Mouse (Mus musculus) liver, postnatal 0 days (tissue): Measurements from ENCODE around the gene Trpc4ap. TPM values are rescaled to one million over a fixed set of nuclear protein-coding genes. Genes with fewer than 3 reads are reported as not detected.

Experiments used
- ATAC-seq: fragments of 200-750 bp; cut with Nextera tagmentation; 2 replicates; pipeline ENCODE4 v1.8.0; 2017; ENCODE audit warnings: mild to moderate bottlenecking, moderate library complexity
- DNase-seq: peaks from one replicate; pipeline ENCODE4 v3.0.0-alpha.2; 2016
- H3K27ac ChIP-seq: fragments of 300-500 bp; sonication (generic); 2 replicates; pipeline ENCODE4 v1.5.1; 2014; ENCODE audit warnings: antibody characterized with exemption, moderate library complexity, mild to moderate bottlenecking, low read depth
- H3K27me3 ChIP-seq: fragments of 300-500 bp; sonication (generic); 2 replicates; pipeline ENCODE4 v1.6.1; 2014; ENCODE audit warnings: low read length, control low read depth, mixed read lengths; ENCODE audit not compliant: insufficient read depth
- H3K36me3 ChIP-seq: fragments of 300-500 bp; sonication (generic); replicated peaks from 2 replicates; pipeline ENCODE4 v1.6.1; 2014; ENCODE audit warnings: mild to moderate bottlenecking, control low read depth, low read length, moderate library complexity, mixed read lengths; ENCODE audit not compliant: insufficient read depth
- H3K4me1 ChIP-seq: fragments of 300-500 bp; sonication (generic); 2 replicates; pipeline ENCODE4 v1.6.1; 2014; ENCODE audit warnings: antibody characterized with exemption, mild to moderate bottlenecking, control low read depth; ENCODE audit not compliant: insufficient read depth
- H3K4me2 ChIP-seq: fragments of 300-500 bp; sonication (generic); 2 replicates; pipeline ENCODE4 v1.6.1; 2014; ENCODE audit warnings: low read depth, mild to moderate bottlenecking, low read length, moderate library complexity, mixed read lengths
- H3K4me3 ChIP-seq: fragments of 300-500 bp; sonication (generic); 2 replicates; pipeline ENCODE4 v1.5.1; 2014; ENCODE audit warnings: low read depth, low read length
- H3K9ac ChIP-seq: fragments of 300-500 bp; sonication (generic); replicated peaks from 2 replicates; pipeline ENCODE4 v1.6.1; 2014; ENCODE audit warnings: mild to moderate bottlenecking, moderate library complexity
- H3K9me3 ChIP-seq: fragments of 300-500 bp; sonication (generic); 2 replicates; pipeline ENCODE4 v1.6.1; 2016; ENCODE audit warnings: mild to moderate bottlenecking, control low read depth, low read length, mixed read lengths
- CTCF ChIP-seq: sonication (generic); IDR thresholded peaks from 2 replicates; pipeline ENCODE4 v1.5.1; 2016; ENCODE audit warnings: antibody characterized with exemption, low read depth
- EP300 ChIP-seq: IDR thresholded peaks from 2 replicates; pipeline ENCODE4 v1.6.1; 2016; ENCODE audit warnings: antibody characterized with exemption, low read depth, mild to moderate bottlenecking
- WGBS: fragments of 180-500 bp; shearing (Covaris S2); extraction: QIAGEN DNeasy Blood & Tissue Kit; methylation state at CpG from one replicate; pipeline ENCODE4 v1.1.7; 2014; ENCODE audit not compliant: insufficient replicate concordance; 5-methylcytosine and 5-hydroxymethylcytosine counted together
- polyA plus RNA-seq: library from polyadenylated mRNA; unstranded; fragments of >200 nt; fragmentation: Nextera tagmentation; extraction: Ambion mirVana; gene quantifications from 2 replicates; pipeline ENCODE4 v1.2.1, GENCODE M21; 2015

The Trpc4ap gene
- polyA plus RNA-seq, 1 experiment from 2014 or later, result 43.2 TPM

GRCm38 (mm10) chr2:155592854-155593283, 99.3 kb downstream of the Trpc4ap start:
- TF ChIP-seq EP300 (peak; percentile 28; the same call in 1 of the 2 replicates), CTCF (no peak)
- ATAC-seq (no peak), DNase-seq (no peak)
- Histone ChIP-seq H3K9me3 (no peaks in the 10 kb centered on the region), H3K4me2 (peak overlapping the region; percentile 91), H3K27me3 (no peaks in the 10 kb centered on the region), H3K4me3 (peak overlapping the region; percentile 87), H3K36me3 (no peaks in the 10 kb centered on the region), H3K4me1 (peaks cover 32% of the 10 kb centered on the region), H3K9ac (peak overlapping the region; percentile 85), H3K27ac (peak overlapping the region; percentile 84)
- 0% methylated on average over 9 of the region's 9 CpGs for WGBS

- H3K4me3 ChIP-seq, result peak within 1 kb of the TSS; percentile 87
- ATAC-seq (peak; percentile 91), DNase-seq (peak; percentile 99)
- peak within 1 kb of the TSS; percentile 84 for H3K27ac ChIP-seq
- no peaks in the 10 kb centered on the region for H3K27me3 ChIP-seq
- under 1% methylated on average over 53 of the region's 53 CpGs for WGBS
- H3K9me3 ChIP-seq, result no peaks in the 10 kb centered on the region
- no peaks in the 10 kb centered on the region for H3K36me3 ChIP-seq
- TF ChIP-seq CTCF (no peak), EP300 (peak; percentile 44; the same call in 1 of the 2 replicates)
- peak within 1 kb of the TSS; percentile 85 for H3K9ac ChIP-seq
- H3K4me1 ChIP-seq, result peaks cover 32% of the 10 kb centered on the region
- peak within 1 kb of the TSS; percentile 91 for H3K4me2 ChIP-seq
Observed at GRCm38 (mm10) chr2:155592137-155592853, 99.9 kb downstream of the Trpc4ap start, which contains the start of gene Gss. TSS of gene Gss (minus strand) at chr2:155592810.

- Histone ChIP-seq H3K4me2 (peak overlapping the region; percentile 91), H3K36me3 (no peaks in the 10 kb centered on the region), H3K4me3 (peak overlapping the region; percentile 87), H3K9ac (peak overlapping the region; percentile 85), H3K4me1 (peaks cover 32% of the 10 kb centered on the region), H3K9me3 (no peaks in the 10 kb centered on the region), H3K27ac (peak overlapping the region; percentile 84), H3K27me3 (no peaks in the 10 kb centered on the region)
- no peak for TF ChIP-seq CTCF
- no peak for TF ChIP-seq EP300
- ATAC-seq (no peak), DNase-seq (no peak)
- WGBS, result 9% methylated on average over 6 of the region's 6 CpGs
Observed at GRCm38 (mm10) chr2:155591676-155592075, 100.5 kb downstream of the Trpc4ap start.

- WGBS, result 78% methylated on average over 2 of the region's 2 CpGs
- Histone ChIP-seq H3K4me2 (peak overlapping the region; percentile 91), H3K27ac (0 out of 2 replicates have a peak overlapping the region, but pooled peaks have one; percentile 2), H3K4me1 (peaks cover 32% of the 10 kb centered on the region), H3K27me3 (no peaks in the 10 kb centered on the region), H3K9me3 (no peaks in the 10 kb centered on the region), H3K4me3 (no peak overlapping the region), H3K36me3 (no peaks in the 10 kb centered on the region), H3K9ac (no peak overlapping the region)
- no peak for ATAC-seq
- no peak for DNase-seq
- TF ChIP-seq EP300, result no peak
- no peak for TF ChIP-seq CTCF
Observed at GRCm38 (mm10) chr2:155590876-155591275, 101.3 kb downstream of the Trpc4ap start.

GRCm38 (mm10) chr2:155589521-155589920, 102.7 kb downstream of the Trpc4ap start:
- Histone ChIP-seq H3K4me3 (no peak overlapping the region), H3K4me2 (no peak overlapping the region), H3K27me3 (no peaks in the 10 kb centered on the region), H3K4me1 (peaks cover 39% of the 10 kb centered on the region), H3K9ac (no peak overlapping the region), H3K27ac (no peak overlapping the region), H3K9me3 (no peaks in the 10 kb centered on the region), H3K36me3 (no peaks in the 10 kb centered on the region)
- no peak for ATAC-seq
- WGBS, result 76% methylated on average over 6 of the region's 6 CpGs
- DNase-seq, result no peak
- TF ChIP-seq EP300 (no peak), CTCF (no peak)

GRCm38 (mm10) chr2:155588136-155588535, 104.0 kb downstream of the Trpc4ap start:
- Histone ChIP-seq H3K27me3 (no peaks in the 10 kb centered on the region), H3K36me3 (no peaks in the 10 kb centered on the region), H3K4me2 (no peak overlapping the region), H3K27ac (no peak overlapping the region), H3K9me3 (no peaks in the 10 kb centered on the region), H3K9ac (no peak overlapping the region), H3K4me1 (peaks cover 38% of the 10 kb centered on the region), H3K4me3 (no peak overlapping the region)
- WGBS, result 82% methylated on average over 3 of the region's 3 CpGs
- TF ChIP-seq CTCF (no peak), EP300 (no peak)
- ATAC-seq, result no peak
- DNase-seq, result no peak
